ENCODE assay signal across 17 mouse cellular contexts in genomic region chr15:95313286-95313685, GRCm38 (mm10).
DNase-seq lines count a peak whose midpoint lies in the region; ATAC-seq and TF ChIP-seq lines count a peak whose summit lies in the region.
"Had no signal": no experiment of that assay in that cellular context is flagged by ENCODE, and none has a peak within 500 bp of the region (broad histone marks: within the 10 kb centered on the region; RNA-seq: fewer than 3 reads in every experiment).

No protein-coding gene starts in this region.

- no peak for TF ChIP-seq CTCF in hindbrain, postnatal 0 days (IDR thresholded peaks at IDR 0.05; ENCODE audit: low read depth)
- TF ChIP-seq CTCF in intestine, postnatal 0 days (IDR thresholded peaks at IDR 0.05; ENCODE audit: low read depth) = no peak

- H3K27me3 ChIP-seq in hindbrain, postnatal 0 days (ENCODE audit: insufficient read depth, low read length) = no peaks in the 10 kb centered on the region
- H3K27me3 ChIP-seq in intestine, postnatal 0 days (replicated peaks; ENCODE audit: control insufficient read depth, insufficient read depth, low read length) = no peaks in the 10 kb centered on the region
- H3K27me3 ChIP-seq: limb, embryonic 12.5 days; stomach, embryonic 15.5 days had no signal

- H3K9me3 ChIP-seq in hindbrain, postnatal 0 days (ENCODE audit: low read length) = no peaks in the 10 kb centered on the region
- no peaks in the 10 kb centered on the region for H3K9me3 ChIP-seq in intestine, postnatal 0 days (ENCODE audit: control insufficient read depth)
- H3K9me3 ChIP-seq: limb, embryonic 12.5 days; stomach, embryonic 15.5 days had no signal

- H3K36me3 ChIP-seq in hindbrain, postnatal 0 days (ENCODE audit: insufficient read depth, low read length) = no peaks in the 10 kb centered on the region
- no peaks in the 10 kb centered on the region for H3K36me3 ChIP-seq in intestine, postnatal 0 days (ENCODE audit: control insufficient read depth, insufficient read depth)
- H3K36me3 ChIP-seq: limb, embryonic 12.5 days; stomach, embryonic 15.5 days had no signal

- 30% methylated on average over 5 of the region's 5 CpGs for WGBS in hindbrain, postnatal 0 days
- 75% methylated on average over 5 of the region's 5 CpGs for WGBS in intestine, postnatal 0 days

- H3K4me3 ChIP-seq in hindbrain, postnatal 0 days (ENCODE audit: low read length) = no peak overlapping the region
- no peak overlapping the region for H3K4me3 ChIP-seq in intestine, postnatal 0 days (ENCODE audit: low read depth, low read length)
- H3K4me3 ChIP-seq: erythroblast, embryonic 14.5 days; gastrocnemius, adult 2 months; limb, embryonic 12.5 days; stomach, embryonic 15.5 days had no signal

- peak; percentile 67; the same call in 1 of the 2 replicates for ATAC-seq in hindbrain, postnatal 0 days
- ATAC-seq in intestine, postnatal 0 days = no peak

- no peak overlapping the region for H3K27ac ChIP-seq in hindbrain, postnatal 0 days
- no peak overlapping the region for H3K27ac ChIP-seq in intestine, postnatal 0 days (ENCODE audit: low read depth, low read length)
- H3K27ac ChIP-seq: gastrocnemius, adult 2 months; limb, embryonic 12.5 days; macrophage; stomach, embryonic 15.5 days had no signal

- DNase-seq in heart, adult 11 months = peak; percentile 56
- DNase-seq in heart, adult 18-20 months = no peak
- peak; percentile 12 for DNase-seq in retina, postnatal 1 day
- DNase-seq in retina, embryonic 14.5 days (ENCODE audit: low spot score) = no peak
- DNase-seq in cerebellum, postnatal 14 days = peak; percentile 68 to 79
- peak; percentile 60 for DNase-seq in hindbrain, postnatal 0 days (ENCODE audit: low spot score)
- DNase-seq in adrenal gland, adult 18-20 months (ENCODE audit: low spot score in 2 of 2) = no peak
- DNase-seq: gastrocnemius, adult 2 months; heart, postnatal 14 days; kidney, adult 11 months; kidney, postnatal 36 days; thymus, postnatal 4 days had no signal

- no peak overlapping the region for H3K4me2 ChIP-seq in hindbrain, postnatal 0 days (ENCODE audit: low read depth, low read length)
- H3K4me2 ChIP-seq in intestine, postnatal 0 days (replicated peaks; ENCODE audit: low read depth) = no peak overlapping the region
- H3K4me2 ChIP-seq: limb, embryonic 12.5 days; stomach, embryonic 15.5 days had no signal

- no peak overlapping the region for H3K9ac ChIP-seq in hindbrain, postnatal 0 days (replicated peaks; ENCODE audit: low read length)
- no peak overlapping the region for H3K9ac ChIP-seq in intestine, postnatal 0 days (ENCODE audit: low read depth, low read length)
- H3K9ac ChIP-seq: limb, embryonic 12.5 days; stomach, embryonic 15.5 days had no signal

- H3K4me1 ChIP-seq in hindbrain, postnatal 0 days (ENCODE audit: insufficient read depth, low read length) = peaks cover 7% of the 10 kb centered on the region
- no peaks in the 10 kb centered on the region for H3K4me1 ChIP-seq in intestine, postnatal 0 days (replicated peaks; ENCODE audit: control insufficient read depth, insufficient read depth, low read length)
- H3K4me1 ChIP-seq: stomach, embryonic 15.5 days had no signal

Comparison
In these comparisons a context has a peak if more than half of its experiments do, and no peak if none do; other contexts are left out.
1. DNase-seq: peak in heart, adult 11 months (single experiment), retina, postnatal 1 day (single experiment), cerebellum, postnatal 14 days (2 of 2) and hindbrain, postnatal 0 days (single experiment); none in heart, adult 18-20 months (0 of 2), retina, embryonic 14.5 days (single experiment) and adrenal gland, adult 18-20 months (0 of 2).